In genomic region chr5:49996457-49996856, GRCm38 (mm10) we compare ENCODE assay signal across 13 mouse cellular contexts.
A peak's percentile ranks its signal among the peaks of the same experiment; 100 is the strongest.
DNase-seq lines count a peak whose midpoint lies in the region; ATAC-seq and TF ChIP-seq lines count a peak whose summit lies in the region.
"Had no signal": no experiment of that assay in that cellular context is flagged by ENCODE, and none has a peak within 500 bp of the region (broad histone marks: within the 10 kb centered on the region; RNA-seq: fewer than 3 reads in every experiment).

No protein-coding gene starts in this region.

- H3K9ac ChIP-seq in heart, embryonic 11.5 days (ENCODE audit: low read depth, low read length): no peak overlapping the region
- no peak overlapping the region for H3K9ac ChIP-seq in heart, adult 2 months (ENCODE audit: low read depth, low read length)
- H3K9ac ChIP-seq in forebrain, postnatal 0 days: no peak overlapping the region

- no peak for TF ChIP-seq EP300 in heart, adult 2 months (IDR thresholded peaks at IDR 0.05; ENCODE audit: insufficient read depth, low read depth, low read length)

- TF ChIP-seq POLR2A in heart, adult 2 months (IDR thresholded peaks at IDR 0.05; ENCODE audit: insufficient read depth, low read depth, low read length): no peak

- H3K4me3 ChIP-seq in heart, embryonic 11.5 days (ENCODE audit: low read depth, low read length): no peak overlapping the region
- H3K4me3 ChIP-seq in heart, adult 2 months: no peak overlapping the region
- H3K4me3 ChIP-seq in forebrain, postnatal 0 days (ENCODE audit: low read depth, low read length): no peak overlapping the region
- peak overlapping the region; percentile 13; the same call in 1 of the 2 replicates for H3K4me3 ChIP-seq in left cerebral cortex, adult 2 months
- H3K4me3 ChIP-seq: gastrocnemius, adult 2 months had no signal

- 54% methylated on average over 11 of the region's 11 CpGs for WGBS in heart, embryonic 11.5 days (ENCODE audit: insufficient replicate concordance)
- WGBS in heart, adult 2 months: 73% methylated on average over 11 of the region's 11 CpGs
- WGBS in forebrain, postnatal 0 days: 37% methylated on average over 11 of the region's 11 CpGs

- no peak for DNase-seq in heart, adult 2 months
- DNase-seq in brain, adult 2 months (ENCODE audit: low read depth, low spot score): peak; percentile 86
- peak; percentile 42 for DNase-seq in forebrain, postnatal 0 days
- peak in 1 of 2 experiments; percentile 24 for DNase-seq in left cerebral cortex, adult 2 months (ENCODE audit: extremely low spot score in 1 of 2, low spot score in 2 of 2)
- DNase-seq in natural killer cell, adult 2 months (ENCODE audit: low spot score in 2 of 2): no peak
- DNase-seq in cerebellum, postnatal 14 days: no peak
- DNase-seq in spleen, postnatal 14 days (ENCODE audit: low spot score in 2 of 2): no peak
- DNase-seq: gastrocnemius, adult 2 months; kidney, adult 18-20 months; lung, postnatal 14 days; thymus, adult 18-20 months had no signal

- no peak overlapping the region; the same call in 1 of the 2 replicates for H3K4me2 ChIP-seq in heart, embryonic 11.5 days
- no peak overlapping the region; the same call in 1 of the 2 replicates for H3K4me2 ChIP-seq in forebrain, postnatal 0 days (ENCODE audit: low read depth)

- intact Hi-C loops in heart, adult 2 months (cut with DNase I): no loop called here
- intact Hi-C loops in left cerebral cortex, adult 2 months (cut with DNase I): loop anchor here (1.0 kb wide), 1 partner anchor 8 kb away; no protein-coding TSS in a partner anchor

- H3K27ac ChIP-seq in heart, embryonic 11.5 days (ENCODE audit: low read depth, low read length): 0 out of 2 replicates have a peak overlapping the region, but pooled peaks have one; percentile 5
- H3K27ac ChIP-seq in heart, adult 2 months: no peak overlapping the region
- H3K27ac ChIP-seq in forebrain, postnatal 0 days (ENCODE audit: low read depth, low read length): no peak overlapping the region
- no peak overlapping the region for H3K27ac ChIP-seq in left cerebral cortex, adult 2 months
- H3K27ac ChIP-seq: gastrocnemius, adult 2 months had no signal

- no peaks in the 10 kb centered on the region for H3K36me3 ChIP-seq in heart, embryonic 11.5 days (ENCODE audit: control insufficient read depth, insufficient read depth, low read length)
- no peaks in the 10 kb centered on the region for H3K36me3 ChIP-seq in heart, adult 2 months (ENCODE audit: control insufficient read depth, insufficient read depth, low read length)
- H3K36me3 ChIP-seq in forebrain, postnatal 0 days (ENCODE audit: insufficient read depth): no peaks in the 10 kb centered on the region

- no peak for ATAC-seq in heart, embryonic 11.5 days (replicated peaks; ENCODE audit: insufficient number of reproducible peaks, low FRiP score, low TSS enrichment)
- ATAC-seq in forebrain, postnatal 0 days: peak; percentile 78
- ATAC-seq: Patski had no signal

- H3K79me2 ChIP-seq in heart, adult 2 months (replicated peaks; ENCODE audit: control insufficient read depth, insufficient read depth, low read length): no peaks in the 10 kb centered on the region

- no peak for TF ChIP-seq CTCF in heart, adult 2 months (IDR thresholded peaks at IDR 0.05)
- TF ChIP-seq CTCF in forebrain, postnatal 0 days (IDR thresholded peaks at IDR 0.05; ENCODE audit: low read depth): no peak
- no peak for TF ChIP-seq CTCF in left cerebral cortex, adult 2 months (IDR thresholded peaks at IDR 0.05)

- H3K4me1 ChIP-seq in heart, embryonic 11.5 days (ENCODE audit: control insufficient read depth, insufficient read depth, low read length): peaks cover 8% of the 10 kb centered on the region; the same call in 1 of the 2 replicates
- H3K4me1 ChIP-seq in heart, adult 2 months (ENCODE audit: control insufficient read depth, insufficient read depth, low read length): no peaks in the 10 kb centered on the region
- no peaks in the 10 kb centered on the region for H3K4me1 ChIP-seq in forebrain, postnatal 0 days (ENCODE audit: insufficient read depth)

- no peaks in the 10 kb centered on the region for H3K27me3 ChIP-seq in heart, embryonic 11.5 days (ENCODE audit: control insufficient read depth, insufficient read depth, low read length)
- no peaks in the 10 kb centered on the region for H3K27me3 ChIP-seq in heart, adult 2 months (ENCODE audit: control insufficient read depth, insufficient read depth, low read length)
- no peaks in the 10 kb centered on the region for H3K27me3 ChIP-seq in forebrain, postnatal 0 days (ENCODE audit: insufficient read depth, low read length)
- H3K27me3 ChIP-seq: Patski had no signal

- no peaks in the 10 kb centered on the region for H3K9me3 ChIP-seq in heart, embryonic 11.5 days (replicated peaks; ENCODE audit: control insufficient read depth, low read length)
- H3K9me3 ChIP-seq in forebrain, postnatal 0 days (ENCODE audit: low read length): no peaks in the 10 kb centered on the region

Comparison
In these comparisons a context has a peak if more than half of its experiments do, and no peak if none do; other contexts are left out.
1. DNase-seq: peak in brain, adult 2 months (single experiment) and forebrain, postnatal 0 days (single experiment); none in heart, adult 2 months (0 of 2), natural killer cell, adult 2 months (0 of 2), cerebellum, postnatal 14 days (0 of 2) and spleen, postnatal 14 days (0 of 2).